Mouse (Mus musculus) kidney, adult 9 months (tissue): ENCODE data around the gene Ncapd3.

Experiments used
- DNase-seq: peaks from one replicate; pipeline ENCODE4 v3.0.0; 2022

Gene Ncapd3

GRCm38 (mm10) chr9:27049492-27049891, 19.5 kb downstream of the Ncapd3 start:
- no peak for DNase-seq

- DNase-seq, result no peak
These were observed 28.4 kb downstream of the Ncapd3 start for GRCm38 (mm10) chr9:27058341-27058740.

GRCm38 (mm10) chr9:27070895-27071294, 40.9 kb downstream of the Ncapd3 start:
- no peak for DNase-seq

- peak; percentile 13 for DNase-seq
These were observed 44.7 kb downstream of the Ncapd3 start for GRCm38 (mm10) chr9:27074677-27075076.

GRCm38 (mm10) chr9:27075812-27076211, 45.8 kb downstream of the Ncapd3 start:
- no peak for DNase-seq

GRCm38 (mm10) chr9:27086256-27086655, 56.3 kb downstream of the Ncapd3 start:
- no peak for DNase-seq

- no peak for DNase-seq
These were observed 57.4 kb downstream of the Ncapd3 start for GRCm38 (mm10) chr9:27087402-27087801.

GRCm38 (mm10) chr9:27090134-27090533, 60.2 kb downstream of the Ncapd3 start:
- no peak for DNase-seq

- no peak for DNase-seq
These were observed 61.1 kb downstream of the Ncapd3 start for GRCm38 (mm10) chr9:27090801-27091775.

GRCm38 (mm10) chr9:27092916-27093315, 62.9 kb downstream of the Ncapd3 start:
- no peak for DNase-seq

- DNase-seq, result peak; percentile 35
These were observed 68.1 kb downstream of the Ncapd3 start for GRCm38 (mm10) chr9:27098092-27098491.

- DNase-seq, result no peak
These were observed 68.6 kb downstream of the Ncapd3 start for GRCm38 (mm10) chr9:27098557-27098956.

GRCm38 (mm10) chr9:27099474-27099873, 69.5 kb downstream of the Ncapd3 start:
- no peak for DNase-seq

- DNase-seq, result no peak
These were observed 71.5 kb downstream of the Ncapd3 start for GRCm38 (mm10) chr9:27101466-27101865.

GRCm38 (mm10) chr9:27106081-27106480, 76.1 kb downstream of the Ncapd3 start:
- peak; percentile 69 for DNase-seq

- peak; percentile 68 for DNase-seq
These were observed 78.5 kb downstream of the Ncapd3 start for GRCm38 (mm10) chr9:27108451-27108850.

GRCm38 (mm10) chr9:27109533-27110514, 79.8 kb downstream of the Ncapd3 start:
- DNase-seq, result peak; percentile 85

GRCm38 (mm10) chr9:27110681-27111080, 80.7 kb downstream of the Ncapd3 start:
- DNase-seq, result no peak

GRCm38 (mm10) chr9:27111756-27112155, 81.8 kb downstream of the Ncapd3 start:
- no peak for DNase-seq

GRCm38 (mm10) chr9:27121254-27121653, 91.3 kb downstream of the Ncapd3 start:
- peak; percentile 37 for DNase-seq

GRCm38 (mm10) chr9:27122076-27122475, 92.1 kb downstream of the Ncapd3 start:
- no peak for DNase-seq

GRCm38 (mm10) chr9:27122963-27123362, 93.0 kb downstream of the Ncapd3 start:
- DNase-seq, result no peak

- no peak for DNase-seq
These were observed 94.0 kb downstream of the Ncapd3 start for GRCm38 (mm10) chr9:27123947-27124346.
